Mouse (Mus musculus) layer of hippocampus, adult 11-12 months (tissue): ENCODE measurements around the gene Nckap1l.

Experiments
- DNase-seq: peaks from one replicate; pipeline ENCODE4 v3.0.0; 2022; ENCODE audit warnings: low spot score

Gene Nckap1l

GRCm38 (mm10) chr15:103500723-103501122 lies 47.1 kb downstream of the Nckap1l start:
- no peak for DNase-seq

- DNase-seq: no peak
Measured at GRCm38 (mm10) chr15:103501186-103501585, 47.6 kb downstream of the Nckap1l start.

- peak; percentile 63 for DNase-seq
Measured at GRCm38 (mm10) chr15:103502435-103503250, 49.0 kb downstream of the Nckap1l start, which contains the start of gene Pde1b. Gene Pde1b (plus strand): TSS chr15:103503034.

GRCm38 (mm10) chr15:103503251-103503600 lies 49.6 kb downstream of the Nckap1l start:
- no peak for DNase-seq

GRCm38 (mm10) chr15:103503660-103504059 lies 50.1 kb downstream of the Nckap1l start:
- no peak for DNase-seq

- DNase-seq: no peak
Measured at GRCm38 (mm10) chr15:103509317-103509716, 55.7 kb downstream of the Nckap1l start.

- DNase-seq: peak; percentile 57
Measured at GRCm38 (mm10) chr15:103511652-103512051, 58.1 kb downstream of the Nckap1l start.

GRCm38 (mm10) chr15:103513621-103514031 lies 60.0 kb downstream of the Nckap1l start:
- DNase-seq: no peak

GRCm38 (mm10) chr15:103514119-103514518 lies 60.5 kb downstream of the Nckap1l start:
- DNase-seq: peak; percentile 72

GRCm38 (mm10) chr15:103514914-103515313 lies 61.3 kb downstream of the Nckap1l start:
- no peak for DNase-seq

GRCm38 (mm10) chr15:103518600-103519385 lies 65.2 kb downstream of the Nckap1l start:
- DNase-seq: no peak

- DNase-seq: no peak
Measured at GRCm38 (mm10) chr15:103519386-103520378, 66.1 kb downstream of the Nckap1l start.

GRCm38 (mm10) chr15:103522458-103523099 lies 69.0 kb downstream of the Nckap1l start:
- no peak for DNase-seq

GRCm38 (mm10) chr15:103523156-103523555 lies 69.6 kb downstream of the Nckap1l start:
- no peak for DNase-seq

GRCm38 (mm10) chr15:103530372-103530771 lies 76.8 kb downstream of the Nckap1l start:
- peak; percentile 63 for DNase-seq

GRCm38 (mm10) chr15:103534054-103534620 lies 80.5 kb downstream of the Nckap1l start:
- DNase-seq: no peak

GRCm38 (mm10) chr15:103535030-103535429 lies 81.4 kb downstream of the Nckap1l start:
- DNase-seq: no peak

- DNase-seq: no peak
Measured at GRCm38 (mm10) chr15:103535786-103536185, 82.2 kb downstream of the Nckap1l start.

- DNase-seq: no peak
Measured at GRCm38 (mm10) chr15:103536456-103536855, 82.9 kb downstream of the Nckap1l start.

GRCm38 (mm10) chr15:103537011-103537821 lies 83.6 kb downstream of the Nckap1l start:
- peak; percentile 67 for DNase-seq
